Mouse (Mus musculus) layer of hippocampus, adult 9-11 months (tissue): ENCODE results near the gene Pxk.
A peak's percentile ranks its signal among the peaks of the same experiment; 100 is the strongest.

ENCODE experiments used
- DNase-seq: peaks from one replicate; pipeline ENCODE4 v3.0.0; 2022

Gene Pxk

GRCm38 (mm10) chr14:8207543-8207942, 109.5 kb downstream of the Pxk start:
- no peak for DNase-seq

GRCm38 (mm10) chr14:8208876-8209275, 110.9 kb downstream of the Pxk start:
- peak; percentile 93 for DNase-seq

GRCm38 (mm10) chr14:8209896-8210295, 111.9 kb downstream of the Pxk start:
- no peak for DNase-seq

- no peak for DNase-seq
Measured at GRCm38 (mm10) chr14:8212996-8213395, 115.0 kb downstream of the Pxk start.

- DNase-seq, result peak; percentile 97
Measured at GRCm38 (mm10) chr14:8213803-8214224, 115.8 kb downstream of the Pxk start, which contains the start of gene Kctd6. TSS of gene Kctd6 (plus strand) at chr14:8214140.
